Mouse (Mus musculus): Measurements from ENCODE around the gene Sec14l3. TPM values are rescaled to one million over a fixed set of nuclear protein-coding genes. Genes with fewer than 3 reads are reported as not detected.

Gene Sec14l3
- total and polyA plus RNA-seq, 2 experiments from 2014 or later, result 0.20 TPM; not detected in 1

DNA sequence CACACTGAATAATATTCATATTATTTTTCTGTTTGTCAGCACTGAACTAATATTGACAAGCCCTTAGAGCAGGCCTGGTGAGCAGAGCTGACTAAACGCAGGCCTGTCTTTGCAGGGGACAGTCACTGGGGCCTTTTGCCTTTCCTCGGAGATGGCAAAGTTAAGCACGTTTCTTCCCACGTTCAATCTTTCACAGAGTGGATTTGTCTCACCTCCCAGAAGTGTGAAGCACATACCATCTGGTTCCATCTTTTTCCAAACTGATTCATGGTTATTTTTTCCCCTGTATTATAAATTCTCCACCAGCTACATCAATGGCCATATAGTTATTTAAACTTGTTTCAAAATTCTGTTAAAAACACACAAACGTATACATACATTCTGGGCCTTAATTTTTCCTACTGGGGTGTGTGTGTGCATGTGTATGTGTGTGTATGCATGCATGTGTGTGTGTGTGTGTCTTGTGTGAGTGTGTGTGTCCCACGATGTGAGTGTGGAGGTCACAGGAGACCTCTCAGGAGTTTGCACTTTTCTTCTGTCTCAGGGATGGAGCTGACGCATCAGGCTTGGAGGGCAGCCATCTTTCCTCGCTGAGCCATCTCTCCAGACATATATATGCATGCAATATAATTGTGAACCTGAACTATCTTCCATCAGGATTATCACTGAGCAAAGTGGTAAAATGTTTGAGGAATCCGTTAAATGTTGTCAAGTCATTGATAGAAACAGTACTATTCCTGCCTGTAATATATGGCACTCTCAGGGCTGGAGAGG is 36.9 kb upstream of the Sec14l3 start:
- Histone ChIP-seq H3K4me1 (ENCODE audit: control insufficient read depth, insufficient read depth) (no peaks in the 10 kb centered on the region), H3K4me3 (ENCODE audit: low read depth, low read length) (no peak overlapping the region), H3K27me3 (ENCODE audit: control insufficient read depth, insufficient read depth, low read length) (peaks cover 7% of the 10 kb centered on the region; the same call in 1 of the 2 replicates), H3K36me3 (replicated peaks; ENCODE audit: control insufficient read depth, insufficient read depth, low read length) (no peaks in the 10 kb centered on the region), H3K9ac (replicated peaks; ENCODE audit: low read depth, low read length) (no peak overlapping the region), H3K4me2 (ENCODE audit: low read depth, low read length) (no peak overlapping the region), H3K9me3 (replicated peaks; ENCODE audit: control insufficient read depth, low read length) (no peaks in the 10 kb centered on the region), H3K27ac (ENCODE audit: low read depth) (no peak overlapping the region)
- TF ChIP-seq CTCF (IDR thresholded peaks at IDR 0.05; ENCODE audit: low read depth), result no peak
- no peak for TF ChIP-seq EP300 (IDR thresholded peaks at IDR 0.05; ENCODE audit: low read depth)
- 65% methylated on average over 9 of the region's 9 CpGs for WGBS
- ATAC-seq (ENCODE audit: insufficient read depth, low read depth) (no peak), DNase-seq (ENCODE audit: low spot score) (no peak)

DNA sequence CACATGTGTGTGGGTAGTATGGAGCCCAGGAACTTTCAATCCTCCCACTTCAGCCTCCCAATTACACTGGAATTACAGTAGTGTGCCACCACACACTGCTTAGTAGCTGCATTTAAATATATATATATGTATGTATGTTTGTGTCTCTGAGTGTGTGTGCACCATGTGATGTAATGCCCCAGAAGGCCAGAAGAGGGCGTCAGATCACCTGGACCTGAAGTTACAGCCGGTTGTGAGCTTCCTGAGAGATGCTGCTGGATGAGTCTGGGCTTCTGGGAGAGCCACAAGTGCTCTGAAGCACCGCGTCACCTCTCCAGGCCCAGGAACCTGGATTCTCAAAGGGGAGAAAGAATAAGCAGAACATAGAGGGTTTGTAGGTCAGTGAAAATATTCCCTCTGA is 35.3 kb upstream of the Sec14l3 start:
- TF ChIP-seq EP300 (IDR thresholded peaks at IDR 0.05; ENCODE audit: low read depth) (no peak), CTCF (IDR thresholded peaks at IDR 0.05; ENCODE audit: low read depth) (no peak)
- H3K4me2 ChIP-seq (ENCODE audit: low read depth, low read length), result no peak overlapping the region
- no peaks in the 10 kb centered on the region for H3K36me3 ChIP-seq (replicated peaks; ENCODE audit: control insufficient read depth, insufficient read depth, low read length)
- 65% methylated on average over 4 of the region's 4 CpGs for WGBS
- no peak overlapping the region for H3K27ac ChIP-seq (ENCODE audit: low read depth)
- no peak for ATAC-seq (ENCODE audit: insufficient read depth, low read depth)
- H3K9ac ChIP-seq (replicated peaks; ENCODE audit: low read depth, low read length), result no peak overlapping the region
- DNase-seq (ENCODE audit: low spot score), result no peak
- no peak overlapping the region for H3K4me3 ChIP-seq (ENCODE audit: low read depth, low read length)
- no peaks in the 10 kb centered on the region for H3K4me1 ChIP-seq (ENCODE audit: control insufficient read depth, insufficient read depth)
- H3K27me3 ChIP-seq (ENCODE audit: control insufficient read depth, insufficient read depth, low read length), result peaks cover 7% of the 10 kb centered on the region; the same call in 1 of the 2 replicates
- no peaks in the 10 kb centered on the region for H3K9me3 ChIP-seq (replicated peaks; ENCODE audit: control insufficient read depth, low read length)

DNA sequence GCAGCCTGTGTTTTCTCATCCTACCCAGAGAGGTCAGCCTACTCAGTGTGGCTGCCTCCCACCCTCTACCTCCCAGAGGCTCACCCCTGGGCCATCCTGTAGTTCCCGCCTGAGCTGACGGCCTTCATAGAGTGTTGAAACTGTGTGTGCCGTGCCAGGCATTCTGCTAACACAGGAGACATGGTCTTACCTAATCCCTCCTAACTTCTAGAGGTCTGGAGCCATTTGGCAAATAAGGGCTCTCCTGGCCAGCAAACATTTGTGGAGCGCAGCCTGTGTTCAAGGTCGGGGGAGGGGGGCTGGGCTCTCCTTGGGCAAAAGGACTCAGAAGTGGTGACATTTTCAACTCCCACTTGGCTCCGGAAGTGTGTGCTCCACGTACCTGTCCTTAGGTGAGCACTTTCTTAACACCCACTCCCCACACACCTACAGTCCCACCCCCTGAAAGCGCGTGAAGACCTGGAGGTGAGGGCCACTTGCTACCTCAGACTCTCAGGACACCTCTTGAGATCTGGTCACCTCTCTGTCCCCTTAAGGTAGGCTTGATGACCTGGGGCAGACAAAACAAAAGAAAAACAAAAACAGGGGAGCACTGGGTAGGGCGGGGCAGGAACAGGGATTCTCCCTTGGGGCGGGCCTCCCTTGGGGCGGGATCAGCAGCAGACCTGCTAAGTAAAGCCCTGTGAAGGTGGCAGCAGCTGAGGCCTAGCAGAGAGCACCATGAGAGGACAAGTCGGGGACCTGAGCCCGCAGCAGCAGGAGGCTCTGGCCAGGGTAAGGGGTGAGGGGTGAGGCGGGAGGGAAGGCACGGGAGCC is 33.3 kb upstream of the Sec14l3 start, which contains the start of gene Sec14l4:
TSS of gene Sec14l4 (plus strand) at position 337 of the 816 bp plus-strand sequence.
- TF ChIP-seq EP300 (IDR thresholded peaks at IDR 0.05; ENCODE audit: low read depth) (no peak), CTCF (IDR thresholded peaks at IDR 0.05; ENCODE audit: low read depth) (no peak)
- no peak for DNase-seq (ENCODE audit: low spot score)
- Histone ChIP-seq H3K4me2 (ENCODE audit: low read depth, low read length) (no peak within 1 kb of the TSS), H3K27me3 (ENCODE audit: control insufficient read depth, insufficient read depth, low read length) (peaks cover 7% of the 10 kb centered on the region; the same call in 1 of the 2 replicates), H3K4me1 (ENCODE audit: control insufficient read depth, insufficient read depth) (no peaks in the 10 kb centered on the region), H3K9me3 (replicated peaks; ENCODE audit: control insufficient read depth, low read length) (no peaks in the 10 kb centered on the region), H3K9ac (replicated peaks; ENCODE audit: low read depth, low read length) (no peak within 1 kb of the TSS), H3K36me3 (replicated peaks; ENCODE audit: control insufficient read depth, insufficient read depth, low read length) (no peaks in the 10 kb centered on the region), H3K4me3 (ENCODE audit: low read depth, low read length) (no peak within 1 kb of the TSS), H3K27ac (ENCODE audit: low read depth) (no peak within 1 kb of the TSS)
- WGBS, result 29% methylated on average over 16 of the region's 16 CpGs
- no peak for ATAC-seq (ENCODE audit: insufficient read depth, low read depth)

DNA sequence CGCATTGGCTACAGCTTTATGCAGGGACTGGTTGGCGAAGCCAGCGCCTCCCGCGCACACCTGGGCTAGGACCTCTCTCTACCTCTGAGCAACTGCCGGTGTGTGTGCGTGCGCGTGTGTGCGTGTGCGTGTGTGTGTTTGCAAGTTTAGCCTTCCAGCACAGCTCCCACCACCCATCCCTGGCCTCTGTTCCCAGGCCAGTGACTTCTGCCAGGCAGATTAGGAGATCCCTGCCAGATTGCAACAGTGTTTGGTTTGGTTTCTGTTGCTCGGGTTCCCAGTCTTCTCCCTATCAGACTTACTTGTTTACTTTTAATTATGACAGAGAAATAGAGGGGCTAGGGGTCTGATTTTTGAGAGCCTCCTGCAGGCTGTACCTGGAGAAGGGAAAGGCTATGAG is 32.7 kb upstream of the Sec14l3 start:
- no peak for TF ChIP-seq CTCF (IDR thresholded peaks at IDR 0.05; ENCODE audit: low read depth)
- no peak for TF ChIP-seq EP300 (IDR thresholded peaks at IDR 0.05; ENCODE audit: low read depth)
- Histone ChIP-seq H3K4me2 (ENCODE audit: low read depth, low read length) (no peak overlapping the region), H3K9ac (replicated peaks; ENCODE audit: low read depth, low read length) (no peak overlapping the region), H3K4me1 (ENCODE audit: control insufficient read depth, insufficient read depth) (no peaks in the 10 kb centered on the region), H3K27ac (ENCODE audit: low read depth) (no peak overlapping the region), H3K9me3 (replicated peaks; ENCODE audit: control insufficient read depth, low read length) (no peaks in the 10 kb centered on the region), H3K36me3 (replicated peaks; ENCODE audit: control insufficient read depth, insufficient read depth, low read length) (no peaks in the 10 kb centered on the region), H3K27me3 (ENCODE audit: control insufficient read depth, insufficient read depth, low read length) (peaks cover 7% of the 10 kb centered on the region; the same call in 1 of the 2 replicates), H3K4me3 (ENCODE audit: low read depth, low read length) (no peak overlapping the region)
- 34% methylated on average over 12 of the region's 12 CpGs for WGBS
- ATAC-seq (ENCODE audit: insufficient read depth, low read depth) (no peak), DNase-seq (ENCODE audit: low spot score) (no peak)

DNA sequence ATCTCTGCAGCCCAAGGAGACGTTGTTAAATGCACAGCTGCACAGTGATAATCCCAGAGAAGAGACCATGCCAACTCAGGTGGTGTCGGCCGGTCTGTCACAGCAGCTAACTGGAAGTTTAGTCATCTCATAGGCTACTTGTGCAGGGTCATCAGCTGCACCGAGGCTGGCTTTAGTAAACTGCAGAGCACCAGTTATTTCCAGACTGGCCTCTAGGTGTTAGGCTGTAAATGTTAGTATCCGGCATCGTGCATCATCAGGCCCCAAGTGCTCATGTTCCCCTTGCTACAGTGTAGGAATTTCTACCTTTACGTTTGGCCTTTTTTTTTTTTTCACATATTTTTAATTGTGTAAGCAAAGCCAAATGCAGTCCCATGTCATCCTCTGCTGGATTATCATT is 31.2 kb upstream of the Sec14l3 start:
- Histone ChIP-seq H3K4me3 (ENCODE audit: low read depth, low read length) (no peak overlapping the region), H3K9me3 (replicated peaks; ENCODE audit: control insufficient read depth, low read length) (no peaks in the 10 kb centered on the region), H3K27ac (ENCODE audit: low read depth) (no peak overlapping the region), H3K36me3 (replicated peaks; ENCODE audit: control insufficient read depth, insufficient read depth, low read length) (no peaks in the 10 kb centered on the region), H3K27me3 (ENCODE audit: control insufficient read depth, insufficient read depth, low read length) (peaks cover 7% of the 10 kb centered on the region; the same call in 1 of the 2 replicates), H3K9ac (replicated peaks; ENCODE audit: low read depth, low read length) (no peak overlapping the region), H3K4me1 (ENCODE audit: control insufficient read depth, insufficient read depth) (no peaks in the 10 kb centered on the region), H3K4me2 (ENCODE audit: low read depth, low read length) (no peak overlapping the region)
- ATAC-seq (ENCODE audit: insufficient read depth, low read depth) (no peak), DNase-seq (ENCODE audit: low spot score) (no peak)
- WGBS, result 62% methylated on average over 7 of the region's 7 CpGs
- TF ChIP-seq CTCF (IDR thresholded peaks at IDR 0.05; ENCODE audit: low read depth) (no peak), EP300 (IDR thresholded peaks at IDR 0.05; ENCODE audit: low read depth) (no peak)
